Mouse (Mus musculus) right cerebral cortex, postnatal 10 days (tissue): ENCODE results near the gene Tfap2d.

Experiments used
- DNase-seq, 2 experiments: peaks; one replicate each; pipeline ENCODE4 v3.0.0; 2021; ENCODE audit warnings: low spot score in 2 of 2

Tfap2d gene

DNA sequence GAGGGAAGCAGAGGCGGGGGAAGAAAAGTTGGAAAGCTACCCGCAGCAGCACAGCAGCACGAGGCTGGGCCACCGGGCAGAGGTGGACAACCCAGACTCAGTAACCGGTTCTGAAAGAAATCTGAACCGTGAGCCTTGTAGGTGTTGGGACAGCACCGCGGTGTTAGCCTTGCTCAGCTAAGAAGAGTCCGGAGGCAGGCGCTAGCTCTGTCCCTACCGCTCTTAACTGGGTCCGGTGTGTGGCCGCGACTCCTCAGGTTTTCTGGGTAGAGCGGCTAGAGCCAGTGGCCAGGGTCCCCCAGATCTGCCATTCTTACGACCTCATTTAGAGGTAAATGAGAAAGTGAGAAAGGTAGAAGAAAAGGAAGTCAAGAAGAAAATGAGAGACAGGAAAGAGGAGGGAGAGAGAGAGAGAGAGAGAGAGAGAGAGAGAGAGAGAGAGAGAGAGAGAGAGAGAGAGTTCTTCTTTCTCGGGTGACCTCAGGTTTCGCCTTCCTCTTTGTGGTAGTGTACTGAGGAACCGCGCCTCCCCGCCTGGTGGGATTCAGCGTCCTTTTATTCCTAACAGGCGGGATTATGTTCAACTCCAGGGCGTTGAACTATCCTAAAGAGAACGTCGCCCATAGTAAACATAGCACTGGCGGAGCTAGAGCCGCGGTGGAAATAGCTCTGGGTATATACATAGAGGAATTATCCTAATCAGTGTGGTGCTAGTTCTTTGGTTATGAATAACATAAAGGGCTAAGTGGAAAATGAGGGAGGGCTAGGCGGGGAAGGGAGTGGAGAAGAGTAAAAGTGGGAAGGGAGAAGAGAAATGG, 107.6 kb downstream of the Tfap2d start:
- no peak for DNase-seq

GRCm38 (mm10) chr1:19211033-19211405, 108.2 kb downstream of the Tfap2d start:
- DNase-seq, result no peak

- no peak for DNase-seq
Observed at GRCm38 (mm10) chr1:19211546-19212154, 108.8 kb downstream of the Tfap2d start.

DNA sequence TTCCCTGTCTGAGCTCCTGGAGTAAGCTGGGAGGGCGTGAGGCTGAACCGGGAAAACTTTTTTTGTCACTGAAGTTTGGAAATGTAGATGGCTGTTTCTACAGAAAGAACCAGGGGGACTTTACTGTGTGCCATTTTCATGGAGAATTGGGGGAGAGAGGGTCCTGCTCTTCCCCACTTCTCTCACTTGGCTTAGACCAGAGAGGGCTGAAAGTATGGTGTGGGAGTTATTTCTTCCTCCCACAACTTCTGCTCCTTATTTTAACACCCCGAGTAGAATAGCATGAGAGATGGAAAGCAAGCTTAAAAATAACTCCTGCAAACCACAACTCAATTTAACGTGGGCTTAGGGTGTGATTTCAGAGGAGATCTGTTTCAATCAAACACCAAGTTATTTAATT, 109.9 kb downstream of the Tfap2d start:
- no peak for DNase-seq

GRCm38 (mm10) chr1:19213171-19213570, 110.3 kb downstream of the Tfap2d start:
- no peak for DNase-seq

GRCm38 (mm10) chr1:19213851-19214395, 111.1 kb downstream of the Tfap2d start:
- DNase-seq, result no peak
